21 mouse cellular contexts compared by ENCODE assay signal in genomic region chr7:35556905-35557304, GRCm38 (mm10). TPM values are rescaled to one million over a fixed set of nuclear protein-coding genes. Genes with fewer than 3 reads are reported as not detected.
DNase-seq lines count a peak whose midpoint lies in the region; ATAC-seq and TF ChIP-seq lines count a peak whose summit lies in the region.
"Had no signal": no experiment of that assay in that cellular context is flagged by ENCODE, and none has a peak within 500 bp of the region (broad histone marks: within the 10 kb centered on the region; RNA-seq: fewer than 3 reads in every experiment).

No protein-coding gene starts in this region.

- no peak for TF ChIP-seq CTCF in bone marrow, adult 2 months (IDR thresholded peaks at IDR 0.05; ENCODE audit: control insufficient read depth, insufficient read depth, low read length)

- no peaks in the 10 kb centered on the region for H3K36me3 ChIP-seq in intestine, embryonic 16.5 days (ENCODE audit: control insufficient read depth, insufficient read depth, low read length)
- H3K36me3 ChIP-seq in intestine, embryonic 15.5 days: no peaks in the 10 kb centered on the region
- H3K36me3 ChIP-seq in erythroblast, embryonic 14.5 days (ENCODE audit: control insufficient read depth): peaks cover 28% of the 10 kb centered on the region
- H3K36me3 ChIP-seq in liver, embryonic 15.5 days (replicated peaks): peaks cover 7% of the 10 kb centered on the region; the same call in 1 of the 2 replicates
- H3K36me3 ChIP-seq: hindbrain, embryonic 15.5 days; limb, embryonic 12.5 days; neural tube, embryonic 13.5 days had no signal

- no peak for DNase-seq in thymus, postnatal 25 days
- DNase-seq in frontal cortex, postnatal 10 days (ENCODE audit: low spot score in 2 of 2): no peak
- DNase-seq in lung, adult 18-20 months: no peak
- DNase-seq: adrenal gland, postnatal 36 days; B cell, adult 2 months; cerebellum, adult 11 months; cerebellum, postnatal 25 days; forebrain, postnatal 0 days; heart, adult 2 months; heart, postnatal 10 days; kidney, postnatal 4 days; lung, postnatal 10 days; thymus, postnatal 14 days had no signal

- no peaks in the 10 kb centered on the region for H3K9me3 ChIP-seq in intestine, embryonic 16.5 days (ENCODE audit: control insufficient read depth, low read length)
- no peaks in the 10 kb centered on the region for H3K9me3 ChIP-seq in intestine, embryonic 15.5 days
- no peaks in the 10 kb centered on the region for H3K9me3 ChIP-seq in erythroblast, embryonic 14.5 days (ENCODE audit: control insufficient read depth, low read length)
- H3K9me3 ChIP-seq in liver, embryonic 15.5 days (replicated peaks): no peaks in the 10 kb centered on the region
- H3K9me3 ChIP-seq: hindbrain, embryonic 15.5 days; limb, embryonic 12.5 days; neural tube, embryonic 13.5 days had no signal

- no peak for TF ChIP-seq POLR2A in bone marrow, adult 2 months (IDR thresholded peaks at IDR 0.05; ENCODE audit: borderline replicate concordance, control insufficient read depth, low read depth, low read length)

- 81% methylated on average over 5 of the region's 5 CpGs for WGBS in intestine, embryonic 16.5 days
- WGBS in intestine, embryonic 15.5 days: 86% methylated on average over 5 of the region's 5 CpGs
- WGBS in bone marrow, adult 2 months: 68% methylated on average over 5 of the region's 5 CpGs
- 30% methylated on average over 5 of the region's 5 CpGs for WGBS in liver, embryonic 15.5 days (ENCODE audit: insufficient replicate concordance)

- H3K4me1 ChIP-seq in intestine, embryonic 16.5 days (ENCODE audit: control insufficient read depth, insufficient read depth, low read length): peaks cover 22% of the 10 kb centered on the region
- peaks cover 6% of the 10 kb centered on the region for H3K4me1 ChIP-seq in intestine, embryonic 15.5 days (replicated peaks)
- H3K4me1 ChIP-seq in bone marrow, adult 2 months (ENCODE audit: control insufficient read depth, insufficient read depth, low read length): peaks cover 6% of the 10 kb centered on the region
- H3K4me1 ChIP-seq in erythroblast, embryonic 14.5 days (ENCODE audit: control insufficient read depth): peaks cover 86% of the 10 kb centered on the region
- peaks cover 86% of the 10 kb centered on the region for H3K4me1 ChIP-seq in liver, embryonic 15.5 days (replicated peaks)

- H3K27me3 ChIP-seq in intestine, embryonic 16.5 days (replicated peaks; ENCODE audit: control insufficient read depth, insufficient read depth, low read length): no peaks in the 10 kb centered on the region
- no peaks in the 10 kb centered on the region for H3K27me3 ChIP-seq in intestine, embryonic 15.5 days (replicated peaks)
- no peaks in the 10 kb centered on the region for H3K27me3 ChIP-seq in erythroblast, embryonic 14.5 days (ENCODE audit: control insufficient read depth)
- no peaks in the 10 kb centered on the region for H3K27me3 ChIP-seq in liver, embryonic 15.5 days
- H3K27me3 ChIP-seq: hindbrain, embryonic 15.5 days; limb, embryonic 12.5 days; neural tube, embryonic 13.5 days had no signal

- H3K9ac ChIP-seq in intestine, embryonic 16.5 days (ENCODE audit: low read depth, low read length): no peak overlapping the region
- H3K9ac ChIP-seq in intestine, embryonic 15.5 days: no peak overlapping the region
- peak overlapping the region; percentile 98 for H3K9ac ChIP-seq in liver, embryonic 15.5 days
- H3K9ac ChIP-seq: limb, embryonic 12.5 days had no signal

- peak overlapping the region; percentile 100 for H3K27ac ChIP-seq in intestine, embryonic 16.5 days (ENCODE audit: low read length)
- H3K27ac ChIP-seq in intestine, embryonic 15.5 days: no peak overlapping the region
- H3K27ac ChIP-seq in bone marrow, adult 2 months (ENCODE audit: control insufficient read depth, insufficient read depth, low read depth, low read length, poor library complexity): peak overlapping the region; percentile 9
- H3K27ac ChIP-seq in liver, embryonic 15.5 days (replicated peaks): peak overlapping the region; percentile 99
- H3K27ac ChIP-seq: hindbrain, embryonic 15.5 days; limb, embryonic 12.5 days; neural tube, embryonic 13.5 days had no signal

- ATAC-seq in intestine, embryonic 16.5 days: no peak
- ATAC-seq in intestine, embryonic 15.5 days: no peak
- ATAC-seq in liver, embryonic 15.5 days (ENCODE audit: insufficient read depth): peak; percentile 54
- ATAC-seq: forebrain, postnatal 0 days had no signal

- H3K4me2 ChIP-seq in intestine, embryonic 16.5 days (ENCODE audit: low read depth, low read length): no peak overlapping the region
- H3K4me2 ChIP-seq in intestine, embryonic 15.5 days (replicated peaks): no peak overlapping the region
- H3K4me2 ChIP-seq in liver, embryonic 15.5 days: peak overlapping the region; percentile 95

- no peak overlapping the region for H3K4me3 ChIP-seq in intestine, embryonic 16.5 days (ENCODE audit: low read length)
- H3K4me3 ChIP-seq in intestine, embryonic 15.5 days (replicated peaks): no peak overlapping the region
- H3K4me3 ChIP-seq in bone marrow, adult 2 months (replicated peaks; ENCODE audit: control insufficient read depth, low read depth, low read length): no peak overlapping the region
- peak overlapping the region; percentile 78 for H3K4me3 ChIP-seq in erythroblast, embryonic 14.5 days (replicated peaks)
- H3K4me3 ChIP-seq in liver, embryonic 15.5 days (replicated peaks): peak overlapping the region; percentile 92
- H3K4me3 ChIP-seq: heart, adult 2 months had no signal

RNA-seq across cellular contexts. Expression of gene Nudt19, which starts 0.8 kb away (rescaled TPM):
- 120 and 128 TPM in 2 replicates for polyA plus RNA-seq in intestine, embryonic 16.5 days (2015; fragmentation: Nextera tagmentation; extraction: Ambion mirVana)
- 122 and 129 TPM in 2 replicates for polyA plus RNA-seq in intestine, embryonic 15.5 days (2015; fragmentation: Nextera tagmentation; extraction: Ambion mirVana)
- polyA plus RNA-seq in bone marrow, adult 2 months (2011; ENCODE audit: insufficient read depth, insufficient read length, low replicate concordance, missing spikeins): 29.6 and 39.4 TPM in 2 replicates
- polyA plus RNA-seq in erythroblast, embryonic 14.5 days (2012): 8.9 and 10.5 TPM in 2 replicates
- polyA plus RNA-seq in liver, embryonic 15.5 days (2015; fragmentation: Nextera tagmentation; extraction: Ambion mirVana): 67.2 and 69.0 TPM in 2 replicates

RNA-seq across cellular contexts. Expression of gene Tdrd12, which starts 19.4 kb away (rescaled TPM):
- polyA plus RNA-seq in intestine, embryonic 16.5 days (2015; fragmentation: Nextera tagmentation; extraction: Ambion mirVana): 0.98 and 1.6 TPM in 2 replicates
- polyA plus RNA-seq in intestine, embryonic 15.5 days (2015; fragmentation: Nextera tagmentation; extraction: Ambion mirVana): 0.57 and 1.2 TPM in 2 replicates
- polyA plus RNA-seq in bone marrow, adult 2 months (2011; ENCODE audit: insufficient read depth, insufficient read length, low replicate concordance, missing spikeins): 2.3 TPM in 1 of 2 replicates, not detected in the other
- polyA plus RNA-seq in erythroblast, embryonic 14.5 days (2012): not detected in 2 replicates
- polyA plus RNA-seq in liver, embryonic 15.5 days (2015; fragmentation: Nextera tagmentation; extraction: Ambion mirVana): 0.20 TPM in 1 of 2 replicates, not detected in the other
- polyA plus RNA-seq: heart, adult 2 months had no signal

RNA-seq across cellular contexts. Expression of gene Rgs9bp, which starts 28.5 kb away (rescaled TPM):
- 0.04 and 0.09 TPM in 2 replicates for polyA plus RNA-seq in intestine, embryonic 16.5 days (2015; fragmentation: Nextera tagmentation; extraction: Ambion mirVana)
- polyA plus RNA-seq in intestine, embryonic 15.5 days (2015; fragmentation: Nextera tagmentation; extraction: Ambion mirVana): 0.06 and 0.09 TPM in 2 replicates
- polyA plus RNA-seq in bone marrow, adult 2 months (2011; ENCODE audit: insufficient read depth, insufficient read length, low replicate concordance, missing spikeins): 0.29 and 0.45 TPM in 2 replicates
- polyA plus RNA-seq in erythroblast, embryonic 14.5 days (2012): 0.01 TPM in 1 of 2 replicates, not detected in the other
- polyA plus RNA-seq in liver, embryonic 15.5 days (2015; fragmentation: Nextera tagmentation; extraction: Ambion mirVana): 0.03 TPM in 2 replicates
- polyA plus RNA-seq: heart, adult 2 months had no signal

RNA-seq across cellular contexts. Expression of gene Ankrd27, which starts 29.1 kb away (rescaled TPM):
- 32.4 and 34.9 TPM in 2 replicates for polyA plus RNA-seq in intestine, embryonic 16.5 days (2015; fragmentation: Nextera tagmentation; extraction: Ambion mirVana)
- 34.6 and 38.0 TPM in 2 replicates for polyA plus RNA-seq in intestine, embryonic 15.5 days (2015; fragmentation: Nextera tagmentation; extraction: Ambion mirVana)
- 12.8 and 20.7 TPM in 2 replicates for polyA plus RNA-seq in bone marrow, adult 2 months (2011; ENCODE audit: insufficient read depth, insufficient read length, low replicate concordance, missing spikeins)
- polyA plus RNA-seq in erythroblast, embryonic 14.5 days (2012): 2.0 and 4.3 TPM in 2 replicates
- 20.7 and 22.6 TPM in 2 replicates for polyA plus RNA-seq in liver, embryonic 15.5 days (2015; fragmentation: Nextera tagmentation; extraction: Ambion mirVana)

Comparison
In these comparisons a context has a peak if more than half of its experiments do, and no peak if none do; other contexts are left out.
1. H3K4me3 ChIP-seq: peak in erythroblast, embryonic 14.5 days (single experiment) and liver, embryonic 15.5 days (single experiment); none in intestine, embryonic 16.5 days (single experiment), intestine, embryonic 15.5 days (single experiment) and bone marrow, adult 2 months (single experiment).